Mouse (Mus musculus) stomach, embryonic 15.5 days (tissue): ENCODE measurements around the gene Olfr16. TPM values are rescaled to one million over a fixed set of nuclear protein-coding genes. Genes with fewer than 3 reads are reported as not detected.

Experiments
- polyA plus RNA-seq: library from polyadenylated mRNA; unstranded; fragments of >200 nt; fragmentation: Nextera tagmentation; extraction: Ambion mirVana; gene quantifications from 2 replicates; pipeline ENCODE4 v1.2.1, GENCODE M21; 2015

Gene Olfr16
- polyA plus RNA-seq, 1 experiment from 2014 or later = not detected

Other genes with a start within 250 kb of the Olfr16 start
- gene Apcs, start 55.4 kb upstream of the Olfr16 start, polyA plus RNA-seq = 3.9 and 6.1 TPM in 2 replicates
- gene Olfr1408, start 187.0 kb downstream of the Olfr16 start, polyA plus RNA-seq = not detected in 2 replicates
- gene Olfr1406, start 240.2 kb downstream of the Olfr16 start, polyA plus RNA-seq = not detected in 2 replicates
- gene Olfr218, start 247.4 kb downstream of the Olfr16 start, polyA plus RNA-seq = not detected in 2 replicates